Mouse (Mus musculus) urinary bladder, postnatal 25 days (tissue): ENCODE results near the gene Cplx2.

Experiments
- DNase-seq: peaks from one replicate; pipeline ENCODE4 v3.0.0; 2022; ENCODE audit warnings: low spot score

Cplx2 gene

GRCm38 (mm10) chr13:54371049-54371386 is at the start of gene Cplx2:
TSS of gene Cplx2 (plus strand) at chr13:54371349.
- no peak for DNase-seq

DNA sequence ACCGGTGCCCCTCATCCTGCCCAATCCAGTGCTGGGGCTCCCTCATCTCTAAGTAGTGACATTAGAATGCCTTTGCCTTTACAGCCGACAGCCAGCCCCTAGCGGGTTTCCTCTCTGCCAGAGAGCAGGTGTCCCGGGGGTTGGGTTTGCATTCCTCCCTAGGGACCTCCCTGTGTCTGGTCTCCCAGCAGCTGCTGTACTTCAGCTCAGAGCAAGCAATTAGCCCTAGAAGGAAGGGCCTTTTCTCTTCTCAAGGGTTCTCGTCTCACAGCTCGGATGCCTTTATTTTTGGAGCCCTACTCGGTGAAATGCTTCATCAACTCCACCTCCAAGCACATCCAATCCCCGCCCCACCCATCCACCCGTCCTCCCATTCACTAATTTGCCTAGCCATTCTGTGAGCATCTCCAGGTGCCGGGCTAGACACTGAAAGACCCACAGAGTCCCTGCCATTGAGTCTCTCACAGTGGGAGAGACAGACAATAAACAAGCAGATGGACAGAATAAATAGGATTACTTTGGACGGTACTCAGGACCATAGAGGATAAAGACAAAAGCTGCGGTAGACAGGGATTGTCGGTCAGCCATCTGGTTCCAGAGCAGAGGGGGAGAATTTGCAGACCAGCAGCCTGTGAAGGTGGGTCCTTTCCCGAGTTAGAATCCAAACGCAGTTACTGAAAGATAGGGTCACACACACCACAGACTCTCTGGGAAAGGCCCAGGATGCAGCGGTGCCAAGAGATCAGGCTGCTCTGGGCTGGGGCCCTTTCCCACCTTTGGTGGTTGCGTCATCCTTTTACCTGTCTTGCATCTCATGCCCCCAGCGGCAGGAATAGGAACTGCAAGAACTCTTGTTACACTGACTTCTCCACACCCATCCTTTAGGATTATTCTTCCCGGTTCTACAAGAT is 48.5 kb upstream of the Cplx2 start:
- DNase-seq: peak; percentile 31

DNA sequence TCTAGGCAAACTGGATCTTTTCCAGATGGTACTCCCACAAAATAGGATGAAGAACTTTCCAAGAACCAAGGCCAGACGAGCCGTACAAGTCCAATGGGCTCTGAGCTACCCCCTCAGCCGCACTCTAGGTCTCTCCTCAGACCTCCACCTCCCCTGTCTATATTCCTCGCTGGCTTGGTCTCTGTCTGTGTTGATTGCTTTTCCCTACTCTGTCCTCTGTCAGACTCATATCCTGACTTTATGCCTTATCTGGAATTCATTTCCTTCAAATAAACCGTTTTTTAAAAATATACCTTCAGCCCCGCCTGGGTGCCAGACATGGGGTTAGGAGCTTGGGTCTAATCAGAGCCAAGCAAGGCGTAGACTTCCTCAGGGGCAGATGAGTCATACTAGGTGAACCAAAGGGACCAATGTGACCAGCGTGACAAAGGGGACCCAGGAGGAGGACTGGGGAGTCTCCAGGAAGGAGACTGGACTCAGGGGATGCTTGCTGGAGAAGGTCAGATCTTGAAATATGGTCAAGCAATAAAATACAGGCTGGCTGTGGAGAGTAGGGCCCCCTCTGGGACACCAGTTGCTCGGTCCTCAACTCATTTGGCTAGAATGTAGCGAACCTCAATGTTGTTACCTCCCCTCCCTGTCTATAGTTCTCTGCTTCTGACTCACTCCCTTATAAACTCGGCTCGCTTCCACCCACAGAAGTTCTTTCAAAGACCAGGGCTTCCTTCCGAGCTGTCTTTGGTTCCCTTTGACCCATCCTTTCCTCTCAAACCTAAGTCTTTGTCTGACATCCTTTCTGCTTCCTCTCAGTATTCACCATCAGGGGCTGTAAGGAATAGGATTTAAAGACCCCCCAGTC is 47.6 kb upstream of the Cplx2 start:
- DNase-seq: no peak

DNA sequence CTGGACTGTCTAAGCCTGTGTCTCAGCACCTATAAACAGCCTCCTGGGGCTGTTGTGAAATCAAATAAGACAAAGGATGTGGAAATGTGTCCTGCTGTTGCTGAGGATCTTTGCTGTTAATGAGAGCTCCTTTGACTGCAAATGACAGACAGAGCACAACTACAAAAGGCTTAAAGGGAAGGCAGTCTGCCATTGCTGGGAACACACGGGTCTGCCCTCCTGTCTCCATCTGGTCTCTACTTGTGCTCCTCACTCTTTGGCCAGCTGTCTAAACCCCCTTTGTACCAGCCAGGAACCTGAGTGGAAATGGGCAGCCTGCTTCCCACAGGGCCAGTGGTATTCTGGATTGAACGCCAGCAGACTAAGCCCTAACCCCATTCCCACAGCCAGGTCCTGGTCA is 47.0 kb upstream of the Cplx2 start:
- DNase-seq: no peak

- DNase-seq: no peak
Measured at GRCm38 (mm10) chr13:54325814-54326213, 45.3 kb upstream of the Cplx2 start.

DNA sequence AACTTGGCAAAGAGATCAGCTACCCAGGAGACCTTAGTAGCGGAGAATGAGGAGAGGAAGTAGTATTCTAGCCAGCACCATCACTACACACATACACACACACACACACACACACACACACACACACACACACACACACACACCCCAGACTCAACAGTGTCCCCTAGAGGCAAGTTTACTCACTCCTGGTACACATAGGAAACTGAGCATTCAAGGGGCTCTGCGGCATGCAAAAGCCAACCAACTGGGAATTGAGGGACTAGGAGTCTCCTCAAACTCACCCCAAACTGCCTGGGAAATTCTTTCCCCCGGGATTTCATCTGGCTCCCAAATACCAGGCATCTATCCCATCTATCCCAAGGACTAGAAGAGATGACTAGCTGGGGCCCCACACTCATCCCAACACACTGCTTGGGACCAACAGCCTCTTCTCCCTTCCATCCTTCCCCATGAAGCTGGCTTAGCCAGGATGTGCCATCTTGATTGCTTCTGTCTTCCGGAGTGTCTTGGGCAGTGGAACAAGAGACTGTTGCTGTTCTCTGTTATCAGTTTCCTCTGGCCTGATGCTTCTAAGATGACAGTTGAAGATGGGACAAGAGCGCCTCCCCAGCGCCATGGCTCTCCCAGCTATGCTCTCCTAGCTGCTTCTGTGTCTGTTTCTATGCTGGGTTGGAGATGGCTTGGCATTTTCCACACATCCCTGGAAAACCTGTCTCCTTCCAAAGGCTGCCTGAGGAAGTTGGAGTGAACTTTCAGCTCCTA is 44.3 kb upstream of the Cplx2 start:
- no peak for DNase-seq

DNA sequence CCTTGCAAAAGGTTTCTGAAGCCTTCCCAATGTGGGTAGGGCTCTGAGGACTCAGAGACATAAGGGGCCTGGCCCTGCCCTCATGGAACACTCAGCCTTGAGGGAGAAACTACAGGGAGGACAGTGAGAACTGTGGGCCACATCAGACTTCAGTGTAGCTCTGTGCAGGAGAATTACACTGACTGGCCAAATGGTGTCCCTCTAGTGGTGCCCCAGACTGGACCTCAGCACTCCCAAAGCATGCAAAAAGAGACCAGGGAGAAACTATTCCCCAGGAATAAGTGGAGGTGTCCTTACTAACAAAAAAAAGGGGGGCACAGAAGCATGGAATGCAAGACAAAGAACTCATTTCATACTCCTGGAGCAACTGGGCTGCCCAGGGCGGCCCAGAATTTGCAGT is 43.1 kb upstream of the Cplx2 start:
- no peak for DNase-seq

DNA sequence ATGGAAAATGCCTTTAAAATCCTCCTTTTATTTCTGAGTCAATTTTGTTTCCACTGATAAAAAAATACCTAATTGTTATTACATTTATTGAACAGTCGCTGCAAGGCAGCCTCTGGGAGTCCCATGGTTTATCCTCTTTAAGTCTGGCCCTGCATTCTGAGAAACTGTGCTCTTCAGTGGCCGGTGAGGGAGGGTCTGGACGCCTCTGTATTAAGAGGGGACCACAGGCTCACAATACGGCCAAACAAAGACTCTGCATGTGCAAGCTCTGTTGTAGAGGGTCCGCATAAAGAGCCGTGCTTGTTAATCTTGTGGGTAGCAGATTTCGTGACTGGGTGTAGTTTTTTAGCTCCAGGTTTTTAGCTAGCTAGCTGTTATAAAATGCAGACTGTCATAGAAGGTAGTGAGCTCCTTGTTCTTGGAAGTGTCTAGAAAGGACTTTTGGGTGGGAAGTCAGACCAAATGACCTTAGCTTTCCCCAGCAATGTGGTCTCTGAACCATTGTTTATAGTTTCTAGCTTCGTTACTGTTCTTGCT is 42.1 kb upstream of the Cplx2 start:
- no peak for DNase-seq

DNA sequence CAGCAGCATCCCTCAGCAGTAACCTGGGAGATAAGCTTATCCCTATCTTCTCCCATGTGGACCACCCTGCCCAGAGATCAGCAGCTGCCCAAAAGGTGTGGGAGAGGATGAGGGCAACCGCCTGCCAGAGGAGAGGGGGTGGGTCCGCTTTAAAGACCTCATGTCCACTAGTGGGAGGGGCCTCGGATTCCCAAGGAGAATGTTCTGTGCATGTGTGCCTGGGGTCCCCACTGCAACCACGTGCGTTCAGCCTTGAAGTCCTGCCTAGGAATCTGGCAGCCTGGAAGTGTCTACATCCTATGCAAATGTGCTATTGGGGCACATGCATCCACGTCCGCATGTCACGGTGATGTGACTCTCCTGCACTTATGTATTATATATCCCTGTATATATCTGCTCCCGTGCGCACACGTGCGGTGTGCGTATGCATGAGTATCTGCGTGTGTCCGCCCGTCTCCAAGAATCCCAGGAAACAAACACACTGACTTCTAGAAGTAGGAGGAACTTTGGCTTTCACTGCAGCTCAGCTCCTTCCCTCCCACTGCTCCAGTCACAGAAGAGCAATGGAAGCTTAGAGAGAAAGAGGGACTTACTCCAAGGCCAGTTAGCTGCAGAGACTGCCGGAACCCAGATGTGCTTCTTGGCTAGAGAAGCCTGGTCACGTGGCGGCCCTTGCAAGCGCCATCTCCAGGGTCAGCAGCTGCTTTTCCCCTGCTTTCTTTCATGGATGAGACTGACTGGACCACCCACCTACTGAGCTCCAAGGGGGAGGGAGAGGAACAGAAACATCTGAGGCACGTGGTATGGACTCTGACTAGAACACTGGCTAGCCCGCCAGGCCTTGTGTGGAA is 39.1 kb upstream of the Cplx2 start:
- DNase-seq: peak; percentile 34

GRCm38 (mm10) chr13:54332921-54333477 is 38.1 kb upstream of the Cplx2 start:
- DNase-seq: no peak

- no peak for DNase-seq
Measured at GRCm38 (mm10) chr13:54337058-54337457, 34.1 kb upstream of the Cplx2 start.

DNA sequence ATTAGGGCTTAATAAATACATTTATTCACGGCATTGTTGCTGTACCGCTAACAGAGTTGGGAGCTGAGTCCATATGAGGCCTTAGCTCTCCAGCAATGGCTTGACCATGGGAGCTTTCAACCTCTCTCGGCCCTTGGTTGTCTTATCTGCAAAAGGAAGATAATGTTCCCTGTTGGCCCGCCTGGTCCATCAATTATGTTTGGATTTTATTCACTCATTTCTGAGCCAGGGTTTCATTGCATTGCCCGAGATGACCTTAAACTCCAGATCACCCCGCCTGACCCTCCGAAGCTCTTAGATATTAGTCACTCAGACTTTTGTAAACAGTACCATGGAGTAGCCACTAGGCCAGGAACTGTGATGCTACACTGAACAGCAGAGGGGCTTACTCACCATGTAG is 33.6 kb upstream of the Cplx2 start:
- no peak for DNase-seq

- no peak for DNase-seq
Measured at GRCm38 (mm10) chr13:54338815-54339214, 32.3 kb upstream of the Cplx2 start.

- DNase-seq: no peak
Measured at GRCm38 (mm10) chr13:54345885-54346647, 25.1 kb upstream of the Cplx2 start.

- DNase-seq: no peak
Measured at GRCm38 (mm10) chr13:54348011-54348410, 23.1 kb upstream of the Cplx2 start.

DNA sequence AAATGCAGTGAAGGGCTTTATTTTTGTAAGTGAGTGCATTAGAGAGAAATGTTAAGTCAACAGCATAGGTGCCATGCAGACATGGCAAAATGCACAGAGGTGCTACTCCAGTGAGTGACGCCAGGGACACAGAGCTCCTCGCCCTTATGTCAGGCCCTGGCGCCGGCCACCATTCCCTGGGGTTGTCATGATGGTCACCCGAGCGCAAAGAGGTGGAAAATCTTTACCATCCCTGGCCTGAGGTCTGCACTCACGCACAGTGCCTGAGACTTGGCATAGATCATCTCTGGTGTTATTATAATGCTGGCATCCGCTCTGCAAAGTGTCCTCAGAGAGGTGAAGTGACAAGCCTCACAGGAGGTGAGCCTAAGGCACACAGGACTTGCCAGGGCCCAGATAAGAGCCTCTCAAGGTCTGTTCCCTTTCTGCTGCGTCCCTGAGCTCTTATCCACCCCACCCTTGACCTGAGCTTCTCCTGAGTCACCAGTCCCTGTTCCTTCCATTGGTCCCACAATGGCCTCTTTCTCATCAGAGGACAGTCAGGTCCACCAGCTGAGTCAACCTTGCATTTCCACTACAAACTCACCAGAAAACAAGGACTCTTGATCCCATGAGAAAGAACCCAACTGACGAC is 21.9 kb upstream of the Cplx2 start:
- no peak for DNase-seq

DNA sequence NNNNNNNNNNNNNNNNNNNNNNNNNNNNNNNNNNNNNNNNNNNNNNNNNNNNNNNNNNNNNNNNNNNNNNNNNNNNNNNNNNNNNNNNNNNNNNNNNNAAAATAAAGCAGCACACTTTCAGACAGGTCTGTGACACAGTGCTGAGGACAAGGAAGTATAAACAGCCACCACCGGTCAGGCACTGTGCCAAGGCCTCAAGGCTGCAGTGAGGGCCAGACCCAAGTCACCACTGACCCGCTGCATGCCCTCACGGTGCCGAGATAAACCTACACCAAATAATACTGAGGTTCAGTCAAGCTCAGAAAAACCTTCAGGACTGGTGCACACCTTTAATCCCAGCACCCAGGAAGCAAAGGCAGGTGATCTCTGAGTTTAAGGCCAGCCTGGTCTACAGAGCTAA is 13.7 kb upstream of the Cplx2 start:
- no peak for DNase-seq

GRCm38 (mm10) chr13:54359181-54359580 is 12.0 kb upstream of the Cplx2 start:
- no peak for DNase-seq

DNA sequence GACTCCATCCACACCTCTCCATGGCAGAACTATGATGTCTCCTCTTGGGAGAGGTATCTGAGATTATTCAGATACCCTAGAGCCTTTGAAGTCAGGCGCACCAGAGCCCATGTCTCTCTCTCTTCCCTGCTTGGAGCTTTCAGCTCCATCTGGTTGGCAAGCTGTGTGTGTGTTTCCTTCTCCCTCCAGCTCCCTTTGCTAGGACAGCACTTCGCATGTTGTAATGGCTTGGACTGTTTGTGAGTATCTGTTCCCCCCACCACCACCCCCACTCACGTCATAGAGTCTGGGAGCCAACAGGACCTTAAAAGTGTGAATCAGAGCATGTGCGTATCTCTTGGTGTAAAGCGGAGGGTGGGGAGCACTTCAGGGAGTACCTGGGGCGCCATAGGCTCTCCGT is 6.5 kb upstream of the Cplx2 start:
- no peak for DNase-seq

GRCm38 (mm10) chr13:54367758-54368157 is 3.4 kb upstream of the Cplx2 start:
- DNase-seq: no peak
